Mouse (Mus musculus) cerebellum, adult 11-12 months (tissue): Measurements from ENCODE around the gene Tcap.

Experiments used
- DNase-seq: peaks from one replicate; pipeline ENCODE4 v3.0.0; 2022

The Tcap gene

GRCm38 (mm10) chr11:98413731-98414130 lies 30.1 kb downstream of the Tcap start:
- no peak for DNase-seq

GRCm38 (mm10) chr11:98414162-98414561 lies 30.6 kb downstream of the Tcap start:
- no peak for DNase-seq

- DNase-seq = no peak
These were observed 33.5 kb downstream of the Tcap start for GRCm38 (mm10) chr11:98417074-98417473.

- no peak for DNase-seq
These were observed 34.7 kb downstream of the Tcap start for GRCm38 (mm10) chr11:98418273-98418672.

DNA sequence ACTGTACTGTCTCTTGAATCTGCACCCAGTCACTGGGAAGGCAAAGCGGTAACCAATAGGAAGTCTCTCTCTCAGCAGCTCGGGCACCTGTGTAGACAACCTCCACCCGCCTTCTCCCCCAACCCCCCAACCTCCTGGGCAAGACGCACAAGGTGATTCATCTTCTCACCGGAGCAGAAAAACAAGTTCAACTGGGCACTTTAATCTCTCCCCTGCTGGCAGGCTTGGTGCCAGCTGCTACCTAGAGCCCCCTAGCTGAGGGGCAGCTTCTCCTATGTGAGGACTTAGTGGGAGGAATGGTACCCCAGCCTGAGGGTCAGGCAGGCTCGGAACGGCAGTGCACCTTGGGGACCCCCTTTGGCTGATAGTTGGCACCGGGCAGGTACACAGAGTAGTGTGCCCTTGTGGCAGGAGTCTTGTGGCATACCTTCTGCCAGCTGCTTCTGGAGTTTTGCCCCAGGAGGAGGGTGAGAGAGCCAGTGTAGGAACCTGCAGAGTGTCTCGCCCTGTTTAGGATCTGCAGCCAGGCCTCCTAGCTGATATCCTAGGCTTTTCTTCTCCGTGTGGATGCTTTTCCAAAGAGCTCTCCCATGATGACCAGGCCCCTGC lies 35.4 kb downstream of the Tcap start:
- DNase-seq = no peak

GRCm38 (mm10) chr11:98426592-98426991 lies 43.0 kb downstream of the Tcap start:
- no peak for DNase-seq

GRCm38 (mm10) chr11:98428436-98428835 lies 44.8 kb downstream of the Tcap start:
- DNase-seq = no peak

GRCm38 (mm10) chr11:98431743-98432502 lies 48.3 kb downstream of the Tcap start:
- DNase-seq = no peak
